Mouse (Mus musculus) liver, adult 2 months (tissue): ENCODE results near the gene Otud1. TPM values are rescaled to one million over a fixed set of nuclear protein-coding genes. Genes with fewer than 3 reads are reported as not detected.

Experiments used
- DNase-seq: peaks from one replicate; pipeline ENCODE4 v3.0.0-alpha.2; 2011; ENCODE audit warnings: low read depth, low spot score; ENCODE audit errors: extremely low read depth
- H3K27ac ChIP-seq: fragments of 200-500 bp; replicated peaks from 2 replicates; pipeline ENCODE4 v1.5.1; 2012; ENCODE audit warnings: low read depth, mild to moderate bottlenecking, control low read depth, inconsistent platforms, low read length; ENCODE audit not compliant: insufficient read depth
- H3K27me3 ChIP-seq: fragments of 200-500 bp; 2 replicates; pipeline ENCODE4 v1.6.1; 2012; ENCODE audit warnings: mild to moderate bottlenecking, moderate library complexity, low read length, inconsistent platforms; ENCODE audit not compliant: control insufficient read depth, insufficient read depth
- H3K36me3 ChIP-seq: fragments of 200-500 bp; 2 replicates; pipeline ENCODE4 v1.6.1; 2012; ENCODE audit warnings: low read length, inconsistent platforms; ENCODE audit not compliant: control insufficient read depth, insufficient read depth
- H3K4me1 ChIP-seq: fragments of 200-500 bp; 2 replicates; pipeline ENCODE4 v1.6.1; 2011; ENCODE audit warnings: low read length; ENCODE audit not compliant: control insufficient read depth, insufficient read depth
- H3K4me3 ChIP-seq: fragments of 200-500 bp; 2 replicates; pipeline ENCODE4 v1.5.1; 2011; ENCODE audit warnings: low read depth, mild to moderate bottlenecking, control low read depth, low read length, moderate library complexity; ENCODE audit not compliant: insufficient read depth
- H3K79me2 ChIP-seq: fragments of 200-500 bp; 2 replicates; pipeline ENCODE4 v1.6.1; 2012; ENCODE audit warnings: inconsistent platforms, mild to moderate bottlenecking, low read length, moderate library complexity; ENCODE audit not compliant: control insufficient read depth, insufficient read depth
- H3K9ac ChIP-seq: fragments of 200-500 bp; 2 replicates; pipeline ENCODE4 v1.6.1; 2012; ENCODE audit warnings: low read depth, mild to moderate bottlenecking, control low read depth, inconsistent platforms, low read length
- CTCF ChIP-seq: fragments of 200-500 bp; IDR thresholded peaks from 2 replicates; pipeline ENCODE4 v1.5.1; 2011; ENCODE audit warnings: low read depth, low read length, control low read depth
- POLR2A ChIP-seq: fragments of 200-500 bp; IDR thresholded peaks from 2 replicates; pipeline ENCODE4 v1.6.1; 2011; ENCODE audit warnings: low read length, control low read depth; ENCODE audit not compliant: insufficient read depth; ENCODE audit errors: extremely low read depth
- WGBS: fragments of 180-500 bp; shearing (Covaris S2); methylation state at CpG from one replicate; pipeline ENCODE4 v1.1.7; 2018; 5-methylcytosine and 5-hydroxymethylcytosine counted together
- polyA plus RNA-seq: library from polyadenylated mRNA; depleted of rRNA; stranded (reverse); fragments of >200 nt; gene quantifications from 2 replicates; pipeline ENCODE4 v1.2.3, GENCODE M21; 2012; rRNA removed
- total RNA-seq: library from RNA; depleted of rRNA; stranded (reverse); fragments of >200 nt; gene quantifications from 2 replicates; pipeline ENCODE4 v1.2.3, GENCODE M21; 2014; rRNA removed

Otud1 gene
- total and polyA plus RNA-seq, 2 experiments, result 2.7 to 3.0 TPM

DNA sequence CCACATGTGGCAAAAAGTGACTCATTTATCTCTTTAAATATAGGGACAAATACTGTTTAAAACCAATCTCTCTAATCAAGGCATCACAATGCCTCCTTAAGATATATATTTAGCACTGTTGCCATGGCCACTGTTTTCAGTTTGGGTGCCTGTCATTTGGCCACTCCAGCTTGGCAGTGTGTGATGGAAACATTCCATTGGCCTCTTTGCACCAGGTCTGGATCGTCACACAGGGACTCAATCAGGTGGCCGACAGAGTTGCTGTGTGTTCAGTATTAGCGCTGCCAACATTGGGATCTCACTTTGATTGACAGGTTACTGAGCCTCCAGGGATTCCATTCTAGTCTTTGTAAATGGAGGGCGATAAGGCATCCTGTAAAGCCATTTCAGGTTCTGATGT lies 46.1 kb downstream of the Otud1 start:
- Histone ChIP-seq H3K4me1 (peaks cover 3% of the 10 kb centered on the region; the same call in 1 of the 2 replicates), H3K79me2 (no peaks in the 10 kb centered on the region), H3K36me3 (no peaks in the 10 kb centered on the region), H3K9ac (no peak overlapping the region), H3K27me3 (no peaks in the 10 kb centered on the region), H3K4me3 (no peak overlapping the region), H3K27ac (no peak overlapping the region)
- no peak for DNase-seq
- TF ChIP-seq CTCF, result no peak
- no peak for TF ChIP-seq POLR2A
- WGBS, result 41% methylated on average over 4 of the region's 4 CpGs

DNA sequence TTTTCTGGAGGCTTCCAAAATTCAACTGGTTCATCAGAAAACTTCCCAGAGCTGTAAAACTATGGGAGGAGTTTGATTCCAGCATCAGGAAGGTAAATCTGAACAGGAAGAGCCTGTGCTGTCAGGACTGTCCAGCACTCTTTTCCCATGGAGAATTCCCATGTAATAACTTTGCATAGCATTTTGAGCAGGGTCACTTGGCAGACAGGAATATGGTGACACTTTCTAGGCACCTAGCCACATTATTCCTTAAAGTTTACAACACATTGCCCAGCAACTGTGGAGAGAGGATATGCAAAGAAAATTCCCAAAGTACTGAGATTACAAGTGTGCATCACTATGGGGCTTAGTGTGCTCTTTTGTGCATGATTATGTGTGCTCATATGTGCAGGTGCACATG lies 46.7 kb downstream of the Otud1 start:
- Histone ChIP-seq H3K27ac (no peak overlapping the region), H3K27me3 (no peaks in the 10 kb centered on the region), H3K4me3 (no peak overlapping the region), H3K9ac (no peak overlapping the region), H3K79me2 (no peaks in the 10 kb centered on the region), H3K4me1 (peaks cover 3% of the 10 kb centered on the region; the same call in 1 of the 2 replicates), H3K36me3 (no peaks in the 10 kb centered on the region)
- TF ChIP-seq POLR2A, result no peak
- TF ChIP-seq CTCF, result no peak
- DNase-seq, result no peak

- no peaks in the 10 kb centered on the region for H3K36me3 ChIP-seq
- no peak for DNase-seq
- no peaks in the 10 kb centered on the region for H3K79me2 ChIP-seq
- no peak overlapping the region for H3K4me3 ChIP-seq
- H3K27ac ChIP-seq, result no peak overlapping the region
- no peak for TF ChIP-seq POLR2A
- WGBS, result 84% methylated on average over 4 of the region's 4 CpGs
- H3K9ac ChIP-seq, result no peak overlapping the region
- H3K27me3 ChIP-seq, result no peaks in the 10 kb centered on the region
- H3K4me1 ChIP-seq, result no peaks in the 10 kb centered on the region
Measured at GRCm38 (mm10) chr2:19706886-19707285, 49.3 kb downstream of the Otud1 start.

Other genes starting within 250 kb of the Otud1 start
- gene Ptf1a, start 212.1 kb upstream of the Otud1 start, total RNA-seq, result not detected in 2 replicates
- gene Ptf1a, start 212.1 kb upstream of the Otud1 start, polyA plus RNA-seq, result not detected in 2 replicates
- gene 4921504E06Rik, start 103.8 kb upstream of the Otud1 start, total RNA-seq, result not detected in 2 replicates
- not detected in 2 replicates for gene 4921504E06Rik, start 103.8 kb upstream of the Otud1 start, polyA plus RNA-seq